Mouse (Mus musculus) ovary, postnatal 36 days (tissue): ENCODE data around the gene AC161166.1.
A peak's percentile ranks its signal among the peaks of the same experiment; 100 is the strongest.

Source experiments
- DNase-seq: peaks from one replicate; pipeline ENCODE4 v3.0.0; 2022; ENCODE audit warnings: low spot score, mixed read lengths

AC161166.1 gene

GRCm38 (mm10) chr7:24512355-24512754 lies at the start of gene AC161166.1:
TSS of gene AC161166.1 (minus strand) at chr7:24512455.
- no peak for DNase-seq

GRCm38 (mm10) chr7:24561450-24561849 lies 49.2 kb upstream of the AC161166.1 start:
- no peak for DNase-seq

GRCm38 (mm10) chr7:24555786-24556185 lies 43.5 kb upstream of the AC161166.1 start:
- no peak for DNase-seq

GRCm38 (mm10) chr7:24551985-24552759 lies 39.9 kb upstream of the AC161166.1 start:
- DNase-seq = no peak

- DNase-seq = no peak
Observed at GRCm38 (mm10) chr7:24547534-24548036, 35.3 kb upstream of the AC161166.1 start.

- peak; percentile 99 for DNase-seq
Observed at GRCm38 (mm10) chr7:24546634-24547389, 34.6 kb upstream of the AC161166.1 start.

- no peak for DNase-seq
Observed at GRCm38 (mm10) chr7:24546068-24546614, 33.9 kb upstream of the AC161166.1 start, which contains the start of the genes Pinlyp and Xrcc1. TSS of gene Pinlyp (minus strand) at chr7:24546118. TSS of gene Xrcc1 (plus strand) at chr7:24546289.

- DNase-seq = no peak
Observed at GRCm38 (mm10) chr7:24544506-24544905, 32.3 kb upstream of the AC161166.1 start.

GRCm38 (mm10) chr7:24539686-24540085 lies 27.4 kb upstream of the AC161166.1 start:
- no peak for DNase-seq

- DNase-seq = no peak
Observed at GRCm38 (mm10) chr7:24538701-24539100, 26.4 kb upstream of the AC161166.1 start.

- peak; percentile 32 for DNase-seq
Observed at GRCm38 (mm10) chr7:24538154-24538553, 25.9 kb upstream of the AC161166.1 start.

- DNase-seq = no peak
Observed at GRCm38 (mm10) chr7:24537591-24537990, 25.3 kb upstream of the AC161166.1 start.

GRCm38 (mm10) chr7:24537081-24537480 lies 24.8 kb upstream of the AC161166.1 start:
- DNase-seq = no peak

GRCm38 (mm10) chr7:24534301-24534700 lies 22.0 kb upstream of the AC161166.1 start:
- DNase-seq = no peak

- no peak for DNase-seq
Observed at GRCm38 (mm10) chr7:24533806-24534205, 21.6 kb upstream of the AC161166.1 start.

GRCm38 (mm10) chr7:24533031-24533571 lies 20.8 kb upstream of the AC161166.1 start:
- no peak for DNase-seq

- peak; percentile 76 for DNase-seq
Observed at GRCm38 (mm10) chr7:24531211-24531971, 19.1 kb upstream of the AC161166.1 start.

GRCm38 (mm10) chr7:24530062-24530931 lies 18.0 kb upstream of the AC161166.1 start, which contains the start of gene Irgq:
TSS of gene Irgq (plus strand) at chr7:24530689.
- peak; percentile 98 for DNase-seq

GRCm38 (mm10) chr7:24529580-24529979 lies 17.3 kb upstream of the AC161166.1 start:
- no peak for DNase-seq

GRCm38 (mm10) chr7:24528861-24529260 lies 16.6 kb upstream of the AC161166.1 start:
- DNase-seq = no peak
